Mouse (Mus musculus): ENCODE data around the gene Anxa6. TPM values are rescaled to one million over a fixed set of nuclear protein-coding genes. Genes with fewer than 3 reads are reported as not detected.

Gene Anxa6
- polyA plus RNA-seq, 1 experiment from 2014 or later, result 266 TPM

DNA sequence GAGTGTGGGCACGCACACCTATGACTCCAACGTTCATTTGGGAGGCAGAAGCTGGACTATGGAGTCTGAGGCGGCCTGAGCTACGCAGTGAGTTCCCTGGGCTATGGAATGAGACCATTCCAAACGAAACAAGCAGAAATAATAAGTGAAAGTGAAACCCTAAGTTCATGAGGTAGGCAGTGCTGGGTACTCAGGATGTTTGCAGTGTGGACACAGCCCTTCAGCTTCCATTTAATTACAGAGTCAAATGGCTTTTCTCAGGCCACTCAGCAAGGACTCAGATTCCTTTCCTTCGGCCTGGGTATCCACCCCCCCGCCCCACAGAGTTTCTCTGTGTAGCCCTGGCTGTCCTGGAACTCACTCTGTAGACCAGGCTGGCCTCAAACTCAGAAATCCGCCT, 103.5 kb downstream of the Anxa6 start:
- Histone ChIP-seq H3K36me3 (ENCODE audit: insufficient read depth, low read length) (peaks cover 33% of the 10 kb centered on the region), H3K9me3 (ENCODE audit: low read length) (no peaks in the 10 kb centered on the region), H3K4me1 (ENCODE audit: insufficient read depth, low read length) (no peaks in the 10 kb centered on the region), H3K4me3 (ENCODE audit: low read length) (no peak overlapping the region), H3K27me3 (ENCODE audit: insufficient read depth, low read length) (no peaks in the 10 kb centered on the region), H3K27ac (ENCODE audit: low read length) (no peak overlapping the region), H3K4me2 (replicated peaks; ENCODE audit: low read depth, low read length) (no peak overlapping the region), H3K9ac (replicated peaks; ENCODE audit: low read length) (no peak overlapping the region)
- WGBS, result 89% methylated on average over 8 of the region's 8 CpGs
- ATAC-seq (ENCODE audit: low FRiP score, low TSS enrichment), result no peak

DNA sequence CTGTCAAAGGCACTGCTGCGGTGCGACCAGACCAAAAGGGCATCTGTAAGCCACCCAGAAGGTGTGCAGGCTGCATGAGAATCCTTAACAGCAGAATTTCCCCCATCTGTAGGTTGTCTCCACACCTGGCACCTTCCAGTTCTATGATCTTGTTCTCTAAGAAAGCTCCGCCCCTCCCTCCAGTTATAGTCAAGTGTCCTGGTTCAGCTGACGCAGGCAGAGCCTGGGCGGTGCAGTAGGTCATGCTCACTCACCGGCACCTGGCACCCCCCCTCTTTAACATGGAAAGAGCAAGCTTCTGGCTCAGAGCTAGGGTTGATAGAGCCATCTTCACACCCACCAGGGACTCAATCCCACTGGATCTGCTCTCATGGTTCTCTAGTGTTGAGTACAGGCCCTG, 104.0 kb downstream of the Anxa6 start:
- no peak overlapping the region for H3K9ac ChIP-seq (replicated peaks; ENCODE audit: low read length)
- 85% methylated on average over 6 of the region's 6 CpGs for WGBS
- H3K4me3 ChIP-seq (ENCODE audit: low read length), result no peak overlapping the region
- H3K9me3 ChIP-seq (ENCODE audit: low read length), result no peaks in the 10 kb centered on the region
- H3K27ac ChIP-seq (ENCODE audit: low read length), result no peak overlapping the region
- no peak overlapping the region for H3K4me2 ChIP-seq (replicated peaks; ENCODE audit: low read depth, low read length)
- no peak for ATAC-seq (ENCODE audit: low FRiP score, low TSS enrichment)
- no peaks in the 10 kb centered on the region for H3K4me1 ChIP-seq (ENCODE audit: insufficient read depth, low read length)
- peaks cover 36% of the 10 kb centered on the region for H3K36me3 ChIP-seq (ENCODE audit: insufficient read depth, low read length)
- no peaks in the 10 kb centered on the region for H3K27me3 ChIP-seq (ENCODE audit: insufficient read depth, low read length)

Other genes with a start within 250 kb of the Anxa6 start
- gene Cdc42se2, start 245.8 kb downstream of the Anxa6 start, polyA plus RNA-seq (2015; fragmentation: Nextera tagmentation; extraction: Ambion mirVana), result 98.6 and 103 TPM in 2 replicates
- gene Lyrm7, start 172.5 kb downstream of the Anxa6 start, polyA plus RNA-seq (2015; fragmentation: Nextera tagmentation; extraction: Ambion mirVana), result 6.3 and 9.2 TPM in 2 replicates
- gene Hint1, start 167.1 kb downstream of the Anxa6 start, polyA plus RNA-seq (2015; fragmentation: Nextera tagmentation; extraction: Ambion mirVana), result 540 and 595 TPM in 2 replicates
- gene Gpx3, start 131.0 kb downstream of the Anxa6 start, polyA plus RNA-seq (2015; fragmentation: Nextera tagmentation; extraction: Ambion mirVana), result 262 and 297 TPM in 2 replicates
- gene Tnip1, start 70.5 kb downstream of the Anxa6 start, polyA plus RNA-seq (2015; fragmentation: Nextera tagmentation; extraction: Ambion mirVana), result 20.2 and 22.0 TPM in 2 replicates
- 3.0 and 3.6 TPM in 2 replicates for gene Ccdc69, start 44.7 kb upstream of the Anxa6 start, polyA plus RNA-seq (2015; fragmentation: Nextera tagmentation; extraction: Ambion mirVana)
- 38.0 and 39.7 TPM in 2 replicates for gene Gm2a, start 64.7 kb upstream of the Anxa6 start, polyA plus RNA-seq (2015; fragmentation: Nextera tagmentation; extraction: Ambion mirVana)
- not detected in 2 replicates for gene Slc36a3, start 118.3 kb upstream of the Anxa6 start, polyA plus RNA-seq (2015; fragmentation: Nextera tagmentation; extraction: Ambion mirVana)
- 0.61 and 0.81 TPM in 2 replicates for gene Slc36a2, start 151.6 kb upstream of the Anxa6 start, polyA plus RNA-seq (2015; fragmentation: Nextera tagmentation; extraction: Ambion mirVana)
- gene Slc36a1, start 170.9 kb upstream of the Anxa6 start, polyA plus RNA-seq (2015; fragmentation: Nextera tagmentation; extraction: Ambion mirVana), result 1.6 and 3.0 TPM in 2 replicates

Measured in kidney, embryonic 16.5 days (tissue).